Comparison of ENCODE assay signal across 13 mouse cellular contexts in genomic region chr3:135919305-135919704, GRCm38 (mm10).
"Had no signal": no experiment of that assay in that cellular context is flagged by ENCODE, and none has a peak within 500 bp of the region (broad histone marks: within the 10 kb centered on the region; RNA-seq: fewer than 3 reads in every experiment).

No protein-coding gene starts in this region.

- H3K4me3 ChIP-seq: limb, embryonic 15.5 days; liver, embryonic 12.5 days; midbrain, embryonic 12.5 days had no signal

- H3K36me3 ChIP-seq: limb, embryonic 15.5 days; liver, embryonic 12.5 days; midbrain, embryonic 12.5 days had no signal

- H3K9me3 ChIP-seq: limb, embryonic 15.5 days; liver, embryonic 12.5 days; midbrain, embryonic 12.5 days had no signal

- H3K4me1 ChIP-seq: limb, embryonic 15.5 days; liver, embryonic 12.5 days had no signal

- ATAC-seq: liver, embryonic 12.5 days had no signal

- H3K9ac ChIP-seq: limb, embryonic 15.5 days; liver, embryonic 12.5 days; lung, embryonic 14.5 days; midbrain, embryonic 12.5 days had no signal

- H3K4me2 ChIP-seq: limb, embryonic 15.5 days; liver, embryonic 12.5 days; lung, embryonic 14.5 days; midbrain, embryonic 12.5 days had no signal

- DNase-seq: kidney, adult 8-10 months; kidney, postnatal 25 days; layer of hippocampus, postnatal 36 days; lung, embryonic 14.5 days; lung, postnatal 10 days; lung, postnatal 4 days; right cerebral cortex, postnatal 4 days; spleen, adult 18-20 months; thymus, adult 18-20 months; thymus, postnatal 14 days had no signal

- H3K27ac ChIP-seq: limb, embryonic 15.5 days; liver, embryonic 12.5 days; midbrain, embryonic 12.5 days had no signal

- H3K27me3 ChIP-seq: limb, embryonic 15.5 days; liver, embryonic 12.5 days; midbrain, embryonic 12.5 days had no signal
